Mouse (Mus musculus) testis, adult 2 months (tissue): ENCODE results near the gene Dixdc1. TPM values are rescaled to one million over a fixed set of nuclear protein-coding genes. Genes with fewer than 3 reads are reported as not detected.

Source experiments
- H3K27ac ChIP-seq: fragments of 200-500 bp; 2 replicates; pipeline ENCODE4 v1.5.1; 2012; ENCODE audit warnings: low read depth, low read length; ENCODE audit not compliant: control insufficient read depth, insufficient read depth
- H3K27me3 ChIP-seq: fragments of 200-500 bp; 2 replicates; pipeline ENCODE4 v1.6.1; 2012; ENCODE audit warnings: mild to moderate bottlenecking, low read length, moderate library complexity; ENCODE audit not compliant: control insufficient read depth, insufficient read depth
- H3K36me3 ChIP-seq: fragments of 200-500 bp; 2 replicates; pipeline ENCODE4 v1.6.1; 2012; ENCODE audit warnings: mild to moderate bottlenecking, low read length; ENCODE audit not compliant: control insufficient read depth, insufficient read depth
- H3K4me1 ChIP-seq: fragments of 200-500 bp; 2 replicates; pipeline ENCODE4 v1.6.1; 2012; ENCODE audit warnings: low read length; ENCODE audit not compliant: control insufficient read depth, insufficient read depth
- H3K4me3 ChIP-seq: fragments of 200-500 bp; 2 replicates; pipeline ENCODE4 v1.5.1; 2012; ENCODE audit warnings: low read depth, mild to moderate bottlenecking, low read length, moderate library complexity, mixed read lengths; ENCODE audit not compliant: control insufficient read depth
- CTCF ChIP-seq: fragments of 200-500 bp; IDR thresholded peaks from 2 replicates; pipeline ENCODE4 v1.5.1; 2012; ENCODE audit warnings: low read depth, mild to moderate bottlenecking, inconsistent platforms, low read length, moderate library complexity; ENCODE audit not compliant: control insufficient read depth, insufficient read depth, insufficient replicate concordance
- POLR2A ChIP-seq: fragments of 200-500 bp; IDR thresholded peaks from 2 replicates; pipeline ENCODE4 v1.6.1; 2012; ENCODE audit warnings: low read depth, mild to moderate bottlenecking, inconsistent platforms, low read length, moderate library complexity; ENCODE audit not compliant: control insufficient read depth
- polyA plus RNA-seq: library from polyadenylated mRNA; depleted of rRNA; stranded (reverse); fragments of >200 nt; gene quantifications from 2 replicates; pipeline ENCODE4 v1.2.3, GENCODE M21; 2012

Gene Dixdc1
- polyA plus RNA-seq, 1 experiment: 14.1 TPM

DNA sequence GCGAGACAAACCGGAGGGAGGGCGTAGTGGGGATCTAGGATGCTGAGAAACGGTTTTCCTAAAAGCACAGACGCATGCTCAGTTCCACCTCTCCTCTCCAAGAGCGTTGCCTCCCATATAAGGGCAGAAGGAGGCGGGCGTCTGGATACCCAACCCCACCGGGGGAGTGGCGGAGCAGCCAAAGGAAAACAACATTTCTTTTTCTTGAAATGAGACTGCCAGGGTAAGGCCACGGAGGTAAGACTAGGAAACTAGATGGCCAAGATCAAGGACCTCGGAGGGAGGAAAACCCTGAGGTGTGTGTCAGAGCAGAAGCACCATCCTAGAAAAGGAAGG is 41.6 kb downstream of the Dixdc1 start:
- Histone ChIP-seq H3K27me3 (no peaks in the 10 kb centered on the region), H3K36me3 (no peaks in the 10 kb centered on the region; the same call in none of the 2 replicates), H3K4me3 (peak overlapping the region; percentile 33), H3K27ac (no peak overlapping the region), H3K4me1 (peaks cover 13% of the 10 kb centered on the region)
- TF ChIP-seq POLR2A (no peak), CTCF (no peak)

DNA sequence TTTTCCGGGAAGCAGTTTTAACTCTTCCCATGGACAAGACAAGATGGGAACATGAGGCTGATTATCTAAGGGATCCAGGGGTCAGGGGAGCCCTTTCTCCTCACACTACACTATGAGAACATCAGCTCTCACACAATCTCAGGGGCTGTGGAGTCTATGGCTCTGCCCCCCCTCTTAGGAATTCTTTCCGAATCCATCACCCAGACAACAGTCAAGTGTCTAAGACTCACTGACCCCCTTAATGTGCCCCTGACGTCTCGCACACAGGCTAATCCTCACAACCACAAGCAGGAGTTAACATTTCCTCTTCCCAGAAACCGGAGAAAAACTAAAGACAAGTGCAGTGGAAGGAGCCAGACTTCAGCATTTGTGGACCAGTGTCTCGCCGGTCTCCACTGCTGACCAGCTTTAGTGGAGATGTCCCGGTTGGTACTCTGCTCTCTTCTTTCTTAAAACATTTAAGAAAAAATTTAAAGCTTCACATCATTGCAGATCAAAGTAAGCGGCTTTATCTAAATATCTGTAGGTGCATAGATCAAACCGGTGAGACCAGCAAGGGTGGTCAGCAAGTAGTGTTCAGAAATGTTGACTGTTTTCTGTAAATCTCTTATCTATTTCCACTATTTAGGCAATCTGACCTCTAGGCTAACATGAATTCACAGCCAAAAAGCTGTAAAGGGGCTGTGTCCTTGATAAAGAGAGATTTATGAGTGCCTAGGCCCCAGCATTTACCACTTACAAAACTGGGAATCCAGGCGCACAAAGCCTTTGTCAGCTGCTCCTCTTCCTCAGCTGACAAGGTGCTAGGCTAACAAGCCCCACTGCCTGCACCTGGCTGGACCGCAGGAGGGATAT is 42.2 kb downstream of the Dixdc1 start:
- no peak overlapping the region for H3K27ac ChIP-seq
- peaks cover 13% of the 10 kb centered on the region for H3K4me1 ChIP-seq
- peak overlapping the region; percentile 33 for H3K4me3 ChIP-seq
- H3K36me3 ChIP-seq: no peaks in the 10 kb centered on the region; the same call in none of the 2 replicates
- TF ChIP-seq CTCF (no peak), POLR2A (no peak)
- no peaks in the 10 kb centered on the region for H3K27me3 ChIP-seq

DNA sequence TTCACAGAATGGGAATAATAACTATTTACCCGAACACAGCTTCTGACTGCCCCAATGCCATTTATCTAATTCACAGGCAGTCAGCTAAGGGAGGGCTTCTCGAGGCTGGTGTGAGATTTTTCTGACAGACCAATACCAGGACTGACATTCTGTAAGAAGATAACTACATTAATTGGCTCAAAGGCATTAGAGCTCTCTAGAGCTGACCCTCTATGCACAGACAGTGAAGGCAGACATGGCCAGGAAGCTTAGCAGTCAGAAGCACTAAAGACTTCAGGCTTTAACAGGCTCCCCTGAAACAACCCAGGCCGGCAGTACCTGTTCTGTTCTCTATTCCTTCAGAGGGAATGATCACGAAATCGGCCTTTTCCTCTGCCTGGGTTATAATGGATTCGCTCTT is 44.2 kb downstream of the Dixdc1 start:
- Histone ChIP-seq H3K27me3 (no peaks in the 10 kb centered on the region), H3K4me3 (no peak overlapping the region), H3K27ac (no peak overlapping the region), H3K4me1 (peaks cover 13% of the 10 kb centered on the region), H3K36me3 (no peaks in the 10 kb centered on the region; the same call in 1 of the 2 replicates)
- TF ChIP-seq POLR2A (no peak), CTCF (no peak)

GRCm38 (mm10) chr9:50693631-50694030 is 45.7 kb downstream of the Dixdc1 start:
- TF ChIP-seq CTCF: peak; percentile 28; the same call in 1 of the 2 replicates
- no peak for TF ChIP-seq POLR2A
- no peaks in the 10 kb centered on the region; the same call in 1 of the 2 replicates for H3K36me3 ChIP-seq
- peaks cover 8% of the 10 kb centered on the region for H3K4me1 ChIP-seq
- no peaks in the 10 kb centered on the region for H3K27me3 ChIP-seq
- no peak overlapping the region for H3K4me3 ChIP-seq
- H3K27ac ChIP-seq: no peak overlapping the region

GRCm38 (mm10) chr9:50692626-50693580 is 46.4 kb downstream of the Dixdc1 start:
- TF ChIP-seq POLR2A: no peak
- TF ChIP-seq CTCF: no peak
- Histone ChIP-seq H3K4me3 (no peak overlapping the region), H3K27me3 (no peaks in the 10 kb centered on the region), H3K4me1 (peaks cover 5% of the 10 kb centered on the region), H3K27ac (no peak overlapping the region), H3K36me3 (no peaks in the 10 kb centered on the region; the same call in 1 of the 2 replicates)

- no peaks in the 10 kb centered on the region for H3K36me3 ChIP-seq
- TF ChIP-seq POLR2A: no peak
- TF ChIP-seq CTCF: no peak
- H3K4me3 ChIP-seq: no peak overlapping the region
- no peaks in the 10 kb centered on the region for H3K27me3 ChIP-seq
- H3K4me1 ChIP-seq: no peaks in the 10 kb centered on the region
- H3K27ac ChIP-seq: no peak overlapping the region
Measured at GRCm38 (mm10) chr9:50686866-50687652, 52.3 kb downstream of the Dixdc1 start.
